Mouse (Mus musculus) spleen, adult 2 months (tissue): ENCODE results near the gene Trpv2.
A peak's percentile ranks its signal among the peaks of the same experiment; 100 is the strongest.

ENCODE experiments used
- CTCF ChIP-seq: fragments of 200-500 bp; IDR thresholded peaks from 2 replicates; pipeline ENCODE4 v1.5.1; 2011; ENCODE audit warnings: mild to moderate bottlenecking, inconsistent platforms; ENCODE audit not compliant: insufficient read depth, insufficient read length, insufficient replicate concordance; ENCODE audit errors: extremely low read depth
- POLR2A ChIP-seq: fragments of 200-500 bp; IDR thresholded peaks from 2 replicates; pipeline ENCODE4 v1.6.1; 2011; ENCODE audit warnings: low read depth, low read length, inconsistent platforms

GRCm38 (mm10) chr11:62648591-62649391 lies 74.5 kb downstream of the Trpv2 start, which contains the start of gene Mmgt2:
- peak; percentile 88 for TF ChIP-seq CTCF
- no peak; the same call in 1 of the 2 replicates for TF ChIP-seq POLR2A
